Mouse (Mus musculus) B cell, adult (primary cell): ENCODE measurements around the gene Spg21. TPM values are rescaled to one million over a fixed set of nuclear protein-coding genes. Genes with fewer than 3 reads are reported as not detected.

Experiments
- total RNA-seq: library from RNA; stranded (reverse); gene quantifications from 4 replicates; pipeline ENCODE4 v1.2.4, GENCODE M21; 2023; ENCODE audit not compliant: inconsistent age

Gene Spg21
- 63.2 to 69.7 TPM (median 65.7 TPM) in 4 replicates for total RNA-seq

DNA sequence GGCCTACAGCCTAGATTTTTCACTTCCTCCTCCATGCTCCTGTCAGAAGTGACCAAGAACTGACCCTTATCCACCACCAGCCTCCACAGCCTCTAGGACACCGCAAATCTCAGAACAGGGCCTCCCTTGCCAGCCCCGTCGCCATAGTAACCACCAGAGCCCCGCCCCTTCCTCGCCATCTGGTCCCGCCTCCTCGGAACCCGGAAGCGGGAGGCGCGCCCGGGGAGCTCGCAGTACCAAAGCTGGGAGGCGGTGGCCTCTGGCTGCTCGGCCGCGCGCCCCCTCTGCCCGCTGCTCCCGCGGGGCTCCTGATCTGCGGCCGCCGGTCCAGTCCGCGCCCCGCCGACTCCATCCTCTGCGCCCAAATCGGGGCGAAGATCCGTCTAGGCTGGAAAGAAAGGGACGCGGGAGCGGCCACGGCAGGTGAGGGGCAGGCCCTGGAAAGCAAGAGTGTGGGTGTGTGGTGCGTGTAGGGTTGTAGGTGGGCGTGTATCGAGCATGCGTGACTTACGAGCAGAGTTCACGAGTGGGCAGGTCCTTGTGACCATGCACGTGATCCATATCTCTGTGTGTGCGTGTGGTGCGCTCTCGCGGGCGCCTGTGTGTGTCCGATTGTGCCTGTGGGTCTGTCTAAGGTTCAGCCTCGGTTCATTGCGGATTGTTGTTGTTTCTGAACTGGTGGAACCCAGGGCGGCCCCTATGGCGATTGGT lies at the start of gene Spg21:
TSS of gene Spg21 (plus strand) at position 216 of the 711 bp plus-strand sequence.

GRCm38 (mm10) chr9:65422760-65423501 lies 37.8 kb upstream of the Spg21 start, which contains the start of gene Slc51b:
Gene Slc51b (minus strand): TSS chr9:65422955.

GRCm38 (mm10) chr9:65435671-65436301 lies 25.0 kb upstream of the Spg21 start, which contains the start of gene Mtfmt:
Gene Mtfmt (plus strand): TSS chr9:65435782.

GRCm38 (mm10) chr9:65519807-65520504 lies 59.2 kb downstream of the Spg21 start, which contains the start of gene Ankdd1a:
Gene Ankdd1a (minus strand): TSS chr9:65520193.

Other genes starting within 250 kb of the Spg21 start
- not detected in 4 replicates for gene Cilp, start 195.8 kb upstream of the Spg21 start, total RNA-seq
- 30.2 to 36.2 TPM (median 31.7 TPM) in 4 replicates for gene Clpx, start 166.7 kb upstream of the Spg21 start, total RNA-seq
- gene Pdcd7, start 114.8 kb upstream of the Spg21 start, total RNA-seq, result 21.5 to 25.0 TPM (median 21.9 TPM) in 4 replicates
- 0.63 to 1.8 TPM in 2 of 4 replicates, not detected in the others for gene Ubap1l, start 99.9 kb upstream of the Spg21 start, total RNA-seq
- gene Kbtbd13, start 69.3 kb upstream of the Spg21 start, total RNA-seq, result not detected in 4 replicates
- gene Rasl12, start 62.4 kb upstream of the Spg21 start, total RNA-seq, result 0.21 to 0.26 TPM in 2 of 4 replicates, not detected in the others
- gene Slc51b, start 38.0 kb upstream of the Spg21 start, total RNA-seq, result not detected in 4 replicates
- 21.0 to 25.7 TPM (median 22.2 TPM) in 4 replicates for gene Mtfmt, start 25.2 kb upstream of the Spg21 start, total RNA-seq
- 0.35 to 0.63 TPM (median 0.35 TPM) in 3 of 4 replicates, not detected in the other for gene Ankdd1a, start 59.2 kb downstream of the Spg21 start, total RNA-seq
- 176 to 199 TPM (median 188 TPM) in 4 replicates for gene Plekho2, start 119.1 kb downstream of the Spg21 start, total RNA-seq
- 0.57 to 1.3 TPM (median 0.77 TPM) in 4 replicates for gene Pif1, start 126.2 kb downstream of the Spg21 start, total RNA-seq
- gene Rbpms2, start 168.7 kb downstream of the Spg21 start, total RNA-seq, result 0.32 TPM in 1 of 4 replicates, not detected in the others
- gene Oaz2, start 207.1 kb downstream of the Spg21 start, total RNA-seq, result 20.8 to 34.0 TPM (median 28.4 TPM) in 4 replicates